Mouse (Mus musculus) liver, adult 2 months (tissue): ENCODE results near the gene Armh2.
"Not testable (repeated sequence)": the region's sequence is repeated elsewhere in the genome, so short reads cannot be mapped to it uniquely, and the experiment has no call there.

Experiments used
- CTCF ChIP-seq: fragments of 200-500 bp; IDR thresholded peaks from 2 replicates; pipeline ENCODE4 v1.5.1; 2011; ENCODE audit warnings: low read depth, low read length, control low read depth
- POLR2A ChIP-seq: fragments of 200-500 bp; IDR thresholded peaks from 2 replicates; pipeline ENCODE4 v1.6.1; 2011; ENCODE audit warnings: low read length, control low read depth; ENCODE audit not compliant: insufficient read depth; ENCODE audit errors: extremely low read depth

- not testable (repeated sequence) for TF ChIP-seq POLR2A, CTCF
Measured at GRCm38 (mm10) chr13:24767809-24768208, 26.8 kb downstream of the Armh2 start.
